Mouse (Mus musculus) hindbrain, embryonic 13.5 days (tissue): ENCODE results near the gene 4930438A08Rik. TPM values are rescaled to one million over a fixed set of nuclear protein-coding genes. Genes with fewer than 3 reads are reported as not detected.
"Not testable (repeated sequence)": the region's sequence is repeated elsewhere in the genome, so short reads cannot be mapped to it uniquely, and the experiment has no call there.

Experiments used
- ATAC-seq: fragments of 200-750 bp; cut with Nextera tagmentation; 2 replicates; pipeline ENCODE4 v1.8.0; 2017; ENCODE audit warnings: moderate TSS enrichment; ENCODE audit not compliant: low FRiP score
- H3K27ac ChIP-seq: fragments of 300-500 bp; sonication (generic); 2 replicates; pipeline ENCODE4 v1.5.1; 2015; ENCODE audit warnings: inconsistent platforms, mild to moderate bottlenecking, moderate library complexity
- H3K27me3 ChIP-seq: fragments of 300-500 bp; sonication (generic); 2 replicates; pipeline ENCODE4 v1.6.1; 2015; ENCODE audit warnings: mild to moderate bottlenecking, inconsistent platforms
- H3K36me3 ChIP-seq: fragments of 300-500 bp; sonication (generic); 2 replicates; pipeline ENCODE4 v1.6.1; 2015; ENCODE audit warnings: mild to moderate bottlenecking, inconsistent platforms
- H3K4me1 ChIP-seq: fragments of 300-500 bp; sonication (generic); replicated peaks from 2 replicates; pipeline ENCODE4 v1.6.1; 2015; ENCODE audit warnings: inconsistent platforms
- H3K4me2 ChIP-seq: fragments of 300-500 bp; sonication (generic); 2 replicates; pipeline ENCODE4 v1.6.1; 2015; ENCODE audit warnings: inconsistent platforms, mild to moderate bottlenecking, moderate library complexity
- H3K4me3 ChIP-seq: fragments of 300-500 bp; sonication (generic); 2 replicates; pipeline ENCODE4 v1.5.1; 2015; ENCODE audit warnings: mild to moderate bottlenecking, inconsistent platforms
- H3K9ac ChIP-seq: fragments of 300-500 bp; sonication (generic); 2 replicates; pipeline ENCODE4 v1.6.1; 2015; ENCODE audit warnings: mild to moderate bottlenecking, inconsistent platforms
- H3K9me3 ChIP-seq: fragments of 300-500 bp; sonication (generic); 2 replicates; pipeline ENCODE4 v1.6.1; 2016; ENCODE audit warnings: inconsistent platforms
- WGBS: fragments of 180-500 bp; shearing (Covaris S2); methylation state at CpG from one replicate; pipeline ENCODE4 v1.1.7; 2015; 5-methylcytosine and 5-hydroxymethylcytosine counted together
- polyA plus RNA-seq: library from polyadenylated mRNA; unstranded; fragments of >200 nt; fragmentation: Nextera tagmentation; extraction: Ambion mirVana; gene quantifications from 2 replicates; pipeline ENCODE4 v1.2.1, GENCODE M21; 2015

Gene 4930438A08Rik
- polyA plus RNA-seq, 1 experiment from 2014 or later, result 0.08 TPM

- no peak overlapping the region for H3K27ac ChIP-seq
- no peak overlapping the region for H3K9ac ChIP-seq
- no peak for ATAC-seq
- no peaks in the 10 kb centered on the region for H3K36me3 ChIP-seq
- H3K4me3 ChIP-seq, result no peak overlapping the region
- 0 out of 2 replicates have a peak, but pooled peaks cover 6% of the 10 kb centered on the region for H3K9me3 ChIP-seq
- no peak overlapping the region for H3K4me2 ChIP-seq
- no peaks in the 10 kb centered on the region for H3K27me3 ChIP-seq
- no peaks in the 10 kb centered on the region for H3K4me1 ChIP-seq
- WGBS, result 87% methylated on average over 4 of the region's 4 CpGs
Observed at GRCm38 (mm10) chr11:58290812-58291211, 16.2 kb downstream of the 4930438A08Rik start.

- H3K9me3 ChIP-seq, result 0 out of 2 replicates have a peak, but pooled peaks cover 6% of the 10 kb centered on the region
- WGBS, result 51% methylated on average over 4 of the region's 4 CpGs
Observed at GRCm38 (mm10) chr11:58292791-58293190, 18.2 kb downstream of the 4930438A08Rik start.

GRCm38 (mm10) chr11:58297396-58297795 is 22.8 kb downstream of the 4930438A08Rik start:
- H3K4me2 ChIP-seq, result no peak overlapping the region
- no peak for ATAC-seq
- H3K9ac ChIP-seq, result no peak overlapping the region
- peaks cover 11% of the 10 kb centered on the region for H3K4me1 ChIP-seq
- 0 out of 2 replicates have a peak, but pooled peaks cover 6% of the 10 kb centered on the region for H3K9me3 ChIP-seq
- H3K4me3 ChIP-seq, result no peak overlapping the region
- no peaks in the 10 kb centered on the region for H3K36me3 ChIP-seq
- no peaks in the 10 kb centered on the region for H3K27me3 ChIP-seq
- 48% methylated on average over 6 of the region's 6 CpGs for WGBS
- H3K27ac ChIP-seq, result no peak overlapping the region

More at GRCm38 (mm10) chr11:58292791-58293190, 18.2 kb downstream of the 4930438A08Rik start:
- Histone ChIP-seq H3K27ac (no peak overlapping the region), H3K4me2 (no peak overlapping the region), H3K36me3 (no peaks in the 10 kb centered on the region), H3K4me1 (no peaks in the 10 kb centered on the region), H3K9ac (no peak overlapping the region), H3K27me3 (no peaks in the 10 kb centered on the region), H3K4me3 (no peak overlapping the region)
- ATAC-seq, result no peak

GRCm38 (mm10) chr11:58301057-58301456 is 26.5 kb downstream of the 4930438A08Rik start:
- WGBS, result 13% methylated on average over 13 of the region's 13 CpGs
- 0 out of 2 replicates have a peak, but pooled peaks have one; percentile 23 for ATAC-seq
- peak overlapping the region; percentile 43 for H3K9ac ChIP-seq
- peak overlapping the region; percentile 79 for H3K27ac ChIP-seq
- H3K4me3 ChIP-seq, result peak overlapping the region; percentile 63
- peaks cover 18% of the 10 kb centered on the region for H3K4me1 ChIP-seq
- no peaks in the 10 kb centered on the region for H3K27me3 ChIP-seq
- H3K36me3 ChIP-seq, result no peaks in the 10 kb centered on the region
- H3K4me2 ChIP-seq, result peak overlapping the region; percentile 60
- H3K9me3 ChIP-seq, result no peaks in the 10 kb centered on the region

GRCm38 (mm10) chr11:58301837-58302754 is 27.5 kb downstream of the 4930438A08Rik start:
- Histone ChIP-seq H3K9me3 (no peaks in the 10 kb centered on the region), H3K27me3 (no peaks in the 10 kb centered on the region), H3K4me1 (peaks cover 25% of the 10 kb centered on the region), H3K27ac (peak overlapping the region; percentile 87), H3K36me3 (no peaks in the 10 kb centered on the region), H3K4me3 (peak overlapping the region; percentile 63), H3K4me2 (peak overlapping the region; percentile 60), H3K9ac (peak overlapping the region; percentile 77)
- ATAC-seq, result peak; percentile 87
- under 1% methylated on average over 36 of the region's 36 CpGs for WGBS

- Histone ChIP-seq H3K27ac (peak overlapping the region; percentile 87), H3K4me2 (peak overlapping the region; percentile 60), H3K9ac (peak overlapping the region; percentile 77), H3K36me3 (no peaks in the 10 kb centered on the region), H3K27me3 (no peaks in the 10 kb centered on the region), H3K4me1 (peaks cover 33% of the 10 kb centered on the region), H3K4me3 (peak overlapping the region; percentile 63), H3K9me3 (no peaks in the 10 kb centered on the region)
- peak; percentile 32; the same call in 1 of the 2 replicates for ATAC-seq
- under 1% methylated on average over 26 of the region's 26 CpGs for WGBS
Observed at GRCm38 (mm10) chr11:58302774-58303445, 28.3 kb downstream of the 4930438A08Rik start.

GRCm38 (mm10) chr11:58303594-58303993 is 29.0 kb downstream of the 4930438A08Rik start:
- peak overlapping the region; percentile 55; the same call in 1 of the 2 replicates for H3K9ac ChIP-seq
- no peaks in the 10 kb centered on the region for H3K27me3 ChIP-seq
- H3K4me1 ChIP-seq, result peaks cover 37% of the 10 kb centered on the region
- H3K9me3 ChIP-seq, result no peaks in the 10 kb centered on the region
- 18% methylated on average over 7 of the region's 7 CpGs for WGBS
- H3K4me3 ChIP-seq, result peak overlapping the region; percentile 26
- H3K27ac ChIP-seq, result 0 out of 2 replicates have a peak overlapping the region, but pooled peaks have one; percentile 12
- H3K36me3 ChIP-seq, result no peaks in the 10 kb centered on the region
- H3K4me2 ChIP-seq, result peak overlapping the region; percentile 60
- no peak for ATAC-seq

GRCm38 (mm10) chr11:58305299-58305698 is 30.7 kb downstream of the 4930438A08Rik start:
- not testable (repeated sequence) for ATAC-seq, H3K36me3 ChIP-seq, H3K4me3 ChIP-seq, H3K27ac ChIP-seq, H3K9me3 ChIP-seq, H3K9ac ChIP-seq, H3K4me2 ChIP-seq, H3K27me3 ChIP-seq
- 95% methylated on average over 8 of the region's 8 CpGs for WGBS
- H3K4me1 ChIP-seq, result peaks cover 37% of the 10 kb centered on the region

- peak; percentile 87 for ATAC-seq
- Histone ChIP-seq H3K27ac (peak within 1 kb of the TSS; percentile 79), H3K9ac (peak within 1 kb of the TSS; percentile 77), H3K4me1 (peaks cover 26% of the 10 kb centered on the region), H3K36me3 (peaks cover 11% of the 10 kb centered on the region; the same call in 1 of the 2 replicates), H3K9me3 (no peaks in the 10 kb centered on the region), H3K27me3 (no peaks in the 10 kb centered on the region), H3K4me2 (peak within 1 kb of the TSS; percentile 92), H3K4me3 (peak within 1 kb of the TSS; percentile 54)
- 0% methylated on average over 34 of the region's 34 CpGs for WGBS
Observed at GRCm38 (mm10) chr11:58306860-58307308, 32.3 kb downstream of the 4930438A08Rik start, which contains the start of gene Zfp692. Zfp692 (plus strand) TSS chr11:58307069.

GRCm38 (mm10) chr11:58307411-58308080 is 32.9 kb downstream of the 4930438A08Rik start:
- Histone ChIP-seq H3K4me3 (peak overlapping the region; percentile 54), H3K27ac (peak overlapping the region; percentile 79), H3K36me3 (peaks cover 11% of the 10 kb centered on the region; the same call in 1 of the 2 replicates), H3K4me2 (peak overlapping the region; percentile 92), H3K27me3 (no peaks in the 10 kb centered on the region), H3K9ac (peak overlapping the region; percentile 77), H3K4me1 (peaks cover 26% of the 10 kb centered on the region), H3K9me3 (no peaks in the 10 kb centered on the region)
- under 1% methylated on average over 42 of the region's 42 CpGs for WGBS
- peak; percentile 62 for ATAC-seq

GRCm38 (mm10) chr11:58308661-58309060 is 34.1 kb downstream of the 4930438A08Rik start:
- Histone ChIP-seq H3K4me3 (no peak overlapping the region), H3K4me1 (peaks cover 23% of the 10 kb centered on the region), H3K9me3 (no peaks in the 10 kb centered on the region), H3K9ac (no peak overlapping the region), H3K27ac (no peak overlapping the region), H3K36me3 (peaks cover 11% of the 10 kb centered on the region; the same call in 1 of the 2 replicates), H3K4me2 (no peak overlapping the region), H3K27me3 (no peaks in the 10 kb centered on the region)
- WGBS, result 95% methylated on average over 9 of the region's 9 CpGs
- no peak for ATAC-seq
